Comparison of ENCODE assay signal across 20 mouse cellular contexts in genomic region chr3:135616730-135617129, GRCm38 (mm10).
DNase-seq lines count a peak whose midpoint lies in the region; ATAC-seq lines count a peak whose summit lies in the region.
"Had no signal": no experiment of that assay in that cellular context is flagged by ENCODE, and none has a peak within 500 bp of the region (broad histone marks: within the 10 kb centered on the region; RNA-seq: fewer than 3 reads in every experiment).

No protein-coding gene starts in this region.

- peak; percentile 72 for ATAC-seq in granulocyte monocyte progenitor cell, adult 5-6 weeks (replicated peaks; ENCODE audit: poor library complexity, severe bottlenecking)
- peak; percentile 70 for ATAC-seq in megakaryocyte, adult 5-6 weeks (ENCODE audit: poor library complexity, severe bottlenecking)
- ATAC-seq: activated CD4-positive, CD25-positive, alpha-beta regulatory T cell, adult 4 months; CD4-positive, CD25-positive, alpha-beta regulatory T cell, adult 4 months; forebrain, embryonic 14.5 days; hindbrain, postnatal 0 days; inflammation-experienced regulatory T-cells, adult 6 months had no signal

- peak; percentile 45 to 54 for DNase-seq in spleen, postnatal 36 days (ENCODE audit: low spot score in 2 of 2)
- no peak for DNase-seq in spleen, adult 12 weeks (ENCODE audit: low spot score)
- no peak for DNase-seq in urinary bladder, adult 2 months (ENCODE audit: low spot score)
- no peak for DNase-seq in right cerebral cortex, postnatal 14 days
- no peak for DNase-seq in frontal cortex, postnatal 36 days (ENCODE audit: low spot score in 2 of 2)
- DNase-seq: adrenal gland, adult 8-10 months; adrenal gland, postnatal 25 days; cerebellum, adult 18-20 months; cerebellum, adult 9-10 months; cerebellum, postnatal 14 days; gastrocnemius, postnatal 10 days; gastrocnemius, postnatal 36 days; heart, adult 11 months had no signal

Comparison
In these comparisons a context has a peak if more than half of its experiments do, and no peak if none do; other contexts are left out.
1. DNase-seq: peak in spleen, postnatal 36 days (2 of 2); none in spleen, adult 12 weeks (single experiment), urinary bladder, adult 2 months (single experiment), right cerebral cortex, postnatal 14 days (single experiment) and frontal cortex, postnatal 36 days (0 of 2).